Mouse (Mus musculus) liver, embryonic 11.5 days (tissue): ENCODE data around the gene Ogfod2. TPM values are rescaled to one million over a fixed set of nuclear protein-coding genes. Genes with fewer than 3 reads are reported as not detected.

Experiments used
- ATAC-seq: fragments of 200-750 bp; cut with Nextera tagmentation; replicated peaks from 2 replicates; pipeline ENCODE4 v1.8.0; 2017; ENCODE audit warnings: moderate number of reproducible peaks, mild to moderate bottlenecking, moderate TSS enrichment, moderate library complexity; ENCODE audit not compliant: low FRiP score
- DNase-seq: peaks from one replicate; pipeline ENCODE4 v3.0.0-alpha.2; 2017; ENCODE audit warnings: low spot score
- H3K27ac ChIP-seq: fragments of 300-500 bp; sonication (generic); 2 replicates; pipeline ENCODE4 v1.5.1; 2014; ENCODE audit warnings: mild to moderate bottlenecking, low read depth, low read length, control low read depth
- H3K27me3 ChIP-seq: fragments of 300-500 bp; sonication (generic); replicated peaks from 2 replicates; pipeline ENCODE4 v1.6.1; 2014; ENCODE audit warnings: low read length, mixed read lengths; ENCODE audit not compliant: control insufficient read depth, insufficient read depth
- H3K36me3 ChIP-seq: fragments of 300-500 bp; sonication (generic); 2 replicates; pipeline ENCODE4 v1.6.1; 2014; ENCODE audit warnings: mild to moderate bottlenecking, low read length, moderate library complexity, mixed read lengths; ENCODE audit not compliant: control insufficient read depth, insufficient read depth
- H3K4me1 ChIP-seq: fragments of 300-500 bp; sonication (generic); replicated peaks from 2 replicates; pipeline ENCODE4 v1.6.1; 2014; ENCODE audit warnings: low read length, mixed read lengths; ENCODE audit not compliant: control insufficient read depth, insufficient read depth
- H3K4me2 ChIP-seq: fragments of 300-500 bp; sonication (generic); 2 replicates; pipeline ENCODE4 v1.6.1; 2014; ENCODE audit warnings: mild to moderate bottlenecking, control low read depth, moderate library complexity
- H3K4me3 ChIP-seq: fragments of 300-500 bp; sonication (generic); 2 replicates; pipeline ENCODE4 v1.5.1; 2014; ENCODE audit warnings: low read depth, low read length, control low read depth
- H3K9ac ChIP-seq: fragments of 300-500 bp; sonication (generic); 2 replicates; pipeline ENCODE4 v1.6.1; 2014; ENCODE audit warnings: low read depth, low read length, control low read depth
- H3K9me3 ChIP-seq: fragments of 300-500 bp; sonication (generic); 2 replicates; pipeline ENCODE4 v1.6.1; 2016; ENCODE audit warnings: low read length, inconsistent platforms, mixed read lengths; ENCODE audit not compliant: control insufficient read depth
- WGBS: fragments of 180-500 bp; shearing (Covaris S2); extraction: QIAGEN DNeasy Blood & Tissue Kit; methylation state at CpG from one replicate; pipeline ENCODE4 v1.1.7; 2014; 5-methylcytosine and 5-hydroxymethylcytosine counted together
- polyA plus RNA-seq: library from polyadenylated mRNA; unstranded; fragments of >200 nt; fragmentation: Nextera tagmentation; extraction: Ambion mirVana; gene quantifications from 2 replicates; pipeline ENCODE4 v1.2.1, GENCODE M21; 2014

Ogfod2 gene
- polyA plus RNA-seq, 1 experiment from 2014 or later, result 29.0 TPM

- no peak for ATAC-seq
- H3K4me1 ChIP-seq, result no peaks in the 10 kb centered on the region
- no peak for DNase-seq
- no peak overlapping the region for H3K4me3 ChIP-seq
- no peaks in the 10 kb centered on the region; the same call in none of the 2 replicates for H3K36me3 ChIP-seq
- no peak overlapping the region for H3K9ac ChIP-seq
- H3K27ac ChIP-seq, result no peak overlapping the region
- no peaks in the 10 kb centered on the region for H3K27me3 ChIP-seq
- H3K9me3 ChIP-seq, result no peaks in the 10 kb centered on the region
- H3K4me2 ChIP-seq, result no peak overlapping the region
- 86% methylated on average over 4 of the region's 4 CpGs for WGBS
Measured at GRCm38 (mm10) chr5:124152734-124153133, 40.6 kb downstream of the Ogfod2 start.

DNA sequence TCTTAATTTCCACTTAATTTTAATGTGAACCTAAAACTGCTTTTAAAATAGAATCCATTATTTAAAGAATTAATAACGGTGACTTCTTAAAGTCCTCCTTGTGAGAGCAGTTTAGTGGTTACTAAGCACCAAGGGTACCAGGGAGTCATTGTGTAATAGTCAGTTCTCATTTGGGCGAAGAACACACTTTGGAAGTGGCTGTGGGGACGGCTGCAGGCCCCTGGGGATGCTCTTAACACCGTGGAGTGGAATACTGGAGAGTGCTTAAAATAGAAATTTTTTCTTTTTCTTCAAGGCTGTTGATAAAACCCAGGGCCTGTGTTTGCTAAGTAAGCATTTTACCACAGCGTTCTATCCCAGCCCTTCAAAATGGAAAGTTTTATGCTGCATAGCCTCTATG lies 43.8 kb downstream of the Ogfod2 start:
- H3K4me2 ChIP-seq, result no peak overlapping the region
- DNase-seq (no peak), ATAC-seq (no peak)
- H3K4me1 ChIP-seq, result peaks cover 11% of the 10 kb centered on the region
- no peaks in the 10 kb centered on the region for H3K27me3 ChIP-seq
- no peaks in the 10 kb centered on the region for H3K9me3 ChIP-seq
- H3K9ac ChIP-seq, result no peak overlapping the region
- no peak overlapping the region for H3K4me3 ChIP-seq
- WGBS, result 76% methylated on average over 5 of the region's 5 CpGs
- H3K27ac ChIP-seq, result no peak overlapping the region
- no peaks in the 10 kb centered on the region; the same call in none of the 2 replicates for H3K36me3 ChIP-seq

GRCm38 (mm10) chr5:124158305-124158704 lies 46.2 kb downstream of the Ogfod2 start:
- no peaks in the 10 kb centered on the region for H3K36me3 ChIP-seq
- H3K9ac ChIP-seq, result no peak overlapping the region
- no peak overlapping the region for H3K4me3 ChIP-seq
- H3K27ac ChIP-seq, result no peak overlapping the region
- peaks cover 25% of the 10 kb centered on the region for H3K4me1 ChIP-seq
- no peak overlapping the region for H3K4me2 ChIP-seq
- H3K27me3 ChIP-seq, result no peaks in the 10 kb centered on the region
- 75% methylated on average over 4 of the region's 4 CpGs for WGBS
- no peaks in the 10 kb centered on the region for H3K9me3 ChIP-seq
- DNase-seq (no peak), ATAC-seq (no peak)

GRCm38 (mm10) chr5:124159453-124159852 lies 47.4 kb downstream of the Ogfod2 start:
- H3K9ac ChIP-seq, result no peak overlapping the region
- no peak overlapping the region for H3K27ac ChIP-seq

GRCm38 (mm10) chr5:124161831-124162230 lies 49.7 kb downstream of the Ogfod2 start:
- Histone ChIP-seq H3K4me1 (peaks cover 52% of the 10 kb centered on the region), H3K9ac (no peak overlapping the region), H3K27me3 (no peaks in the 10 kb centered on the region; the same call in 1 of the 2 replicates), H3K4me2 (no peak overlapping the region), H3K36me3 (no peaks in the 10 kb centered on the region), H3K27ac (no peak overlapping the region), H3K4me3 (no peak overlapping the region), H3K9me3 (no peaks in the 10 kb centered on the region)
- DNase-seq, result no peak
- ATAC-seq, result peak; percentile 12; the same call in 1 of the 2 replicates
- 60% methylated on average over 10 of the region's 10 CpGs for WGBS

More at GRCm38 (mm10) chr5:124159453-124159852, 47.4 kb downstream of the Ogfod2 start:
- Histone ChIP-seq H3K27me3 (no peaks in the 10 kb centered on the region), H3K36me3 (no peaks in the 10 kb centered on the region), H3K4me3 (no peak overlapping the region), H3K4me2 (no peak overlapping the region), H3K4me1 (peaks cover 30% of the 10 kb centered on the region), H3K9me3 (no peaks in the 10 kb centered on the region)
- ATAC-seq (no peak), DNase-seq (no peak)
- WGBS, result 51% methylated on average over 7 of the region's 7 CpGs

DNA sequence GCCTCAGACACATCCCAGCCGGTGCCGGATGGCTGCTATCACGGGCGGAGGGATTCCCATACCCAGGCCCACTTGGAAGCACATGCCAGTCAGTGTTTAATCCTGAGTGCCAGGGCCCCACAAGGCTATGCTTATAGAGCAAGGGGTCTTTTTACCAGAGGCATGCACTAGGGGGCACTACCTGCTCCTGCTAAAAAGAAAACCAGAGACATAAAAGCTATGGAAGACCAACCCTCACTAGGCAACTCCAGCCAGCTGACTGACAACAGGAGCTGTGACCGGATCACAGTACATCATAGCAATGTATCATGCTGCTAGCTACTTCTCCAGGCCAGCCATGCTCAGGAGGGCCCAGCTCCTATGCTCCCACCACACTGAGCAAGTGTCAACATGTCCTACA lies 50.5 kb downstream of the Ogfod2 start:
- no peak overlapping the region for H3K27ac ChIP-seq
- ATAC-seq (peak; percentile 59), DNase-seq (no peak)
- peaks cover 59% of the 10 kb centered on the region for H3K4me1 ChIP-seq
- H3K36me3 ChIP-seq, result no peaks in the 10 kb centered on the region
- H3K4me2 ChIP-seq, result no peak overlapping the region
- H3K4me3 ChIP-seq, result no peak overlapping the region
- no peaks in the 10 kb centered on the region for H3K9me3 ChIP-seq
- H3K9ac ChIP-seq, result no peak overlapping the region
- WGBS, result 67% methylated on average over 5 of the region's 5 CpGs
- H3K27me3 ChIP-seq, result no peaks in the 10 kb centered on the region; the same call in 1 of the 2 replicates

- WGBS, result 82% methylated on average over 11 of the region's 11 CpGs
- no peaks in the 10 kb centered on the region for H3K9me3 ChIP-seq
- no peaks in the 10 kb centered on the region for H3K36me3 ChIP-seq
- H3K27ac ChIP-seq, result no peak overlapping the region
- H3K4me2 ChIP-seq, result no peak overlapping the region
- peaks cover 62% of the 10 kb centered on the region for H3K4me1 ChIP-seq
- no peak overlapping the region for H3K4me3 ChIP-seq
- no peak overlapping the region for H3K9ac ChIP-seq
- DNase-seq (no peak), ATAC-seq (no peak)
- H3K27me3 ChIP-seq, result no peaks in the 10 kb centered on the region; the same call in 1 of the 2 replicates
Measured at GRCm38 (mm10) chr5:124163445-124163844, 51.3 kb downstream of the Ogfod2 start.

Other genes with a start within 250 kb of the Ogfod2 start
- not detected in 2 replicates for gene Hcar2, start 246.8 kb upstream of the Ogfod2 start, polyA plus RNA-seq
- gene Hcar1, start 232.3 kb upstream of the Ogfod2 start, polyA plus RNA-seq, result 0.10 and 0.19 TPM in 2 replicates
- gene Denr, start 205.1 kb upstream of the Ogfod2 start, polyA plus RNA-seq, result 153 and 156 TPM in 2 replicates
- gene Gm43518, start 184.9 kb upstream of the Ogfod2 start, polyA plus RNA-seq, result 2.8 TPM in 2 replicates
- 5.9 and 7.1 TPM in 2 replicates for gene Ccdc62, start 181.6 kb upstream of the Ogfod2 start, polyA plus RNA-seq
- 20.2 and 20.6 TPM in 2 replicates for gene Hip1r, start 138.7 kb upstream of the Ogfod2 start, polyA plus RNA-seq
- gene Vps37b, start 80.0 kb upstream of the Ogfod2 start, polyA plus RNA-seq, result 31.3 TPM in 2 replicates
- 4.1 and 4.8 TPM in 2 replicates for gene Abcb9, start 16.5 kb upstream of the Ogfod2 start, polyA plus RNA-seq
- 122 and 138 TPM in 2 replicates for gene Arl6ip4, start 3.8 kb downstream of the Ogfod2 start, polyA plus RNA-seq
- 5.1 and 5.9 TPM in 2 replicates for gene Pitpnm2, start 137.5 kb downstream of the Ogfod2 start, polyA plus RNA-seq
- 12.6 and 13.1 TPM in 2 replicates for gene Mphosph9, start 215.7 kb downstream of the Ogfod2 start, polyA plus RNA-seq
- 14.6 and 15.5 TPM in 2 replicates for gene 2810006K23Rik, start 215.8 kb downstream of the Ogfod2 start, polyA plus RNA-seq